Mouse (Mus musculus): ENCODE results near the gene Fmnl2. TPM values are rescaled to one million over a fixed set of nuclear protein-coding genes. Genes with fewer than 3 reads are reported as not detected.

Gene Fmnl2
- polyA plus RNA-seq, 1 experiment, result not detected

DNA sequence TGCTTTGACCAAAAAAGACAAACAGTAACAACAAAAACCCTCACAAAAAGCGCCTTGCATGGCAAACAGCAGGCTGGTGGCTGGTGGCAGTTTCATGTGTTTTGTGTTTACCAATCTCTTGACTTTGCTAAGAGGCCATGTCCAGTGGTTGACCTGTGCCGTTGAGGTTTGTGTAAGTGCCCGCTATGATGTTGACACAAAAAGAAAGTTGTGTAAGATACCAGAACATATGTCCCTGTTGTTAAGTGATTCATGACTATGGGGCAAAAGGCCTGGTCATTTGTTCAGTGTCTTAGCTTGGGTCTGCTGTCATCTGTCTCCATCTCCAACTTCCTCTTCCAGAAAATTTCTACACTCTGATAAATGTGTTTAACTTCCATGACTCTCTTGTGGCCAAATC is 67.4 kb downstream of the Fmnl2 start:
- no peak for TF ChIP-seq GATA1 (IDR thresholded peaks at IDR 0.05; ENCODE audit: low read length)

- TF ChIP-seq GATA1 (IDR thresholded peaks at IDR 0.05; ENCODE audit: low read length), result no peak
Measured at GRCm38 (mm10) chr2:52927381-52927780, 69.7 kb downstream of the Fmnl2 start.

DNA sequence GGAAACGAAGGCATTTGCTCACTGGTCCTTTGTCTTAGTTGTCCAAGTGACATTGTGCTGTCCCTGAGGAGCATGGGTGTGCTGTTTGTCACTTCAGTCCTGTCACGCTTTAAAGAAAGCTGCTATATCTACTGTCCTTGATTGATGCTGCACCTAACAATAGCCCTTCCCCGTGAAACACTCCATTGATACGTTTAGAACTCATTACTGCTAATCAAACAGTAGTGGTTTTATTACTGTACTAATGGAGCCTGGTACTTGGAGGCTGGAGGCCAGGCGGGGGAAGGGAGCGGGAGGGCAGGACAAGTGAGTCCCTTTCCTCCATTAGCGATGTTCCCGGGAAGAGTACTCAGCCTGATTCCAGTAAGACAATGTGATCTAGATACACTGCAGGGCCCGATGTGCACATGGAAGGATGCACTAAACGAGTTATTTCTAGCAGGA is 70.2 kb downstream of the Fmnl2 start:
- no peak for TF ChIP-seq GATA1 (IDR thresholded peaks at IDR 0.05; ENCODE audit: low read length)

DNA sequence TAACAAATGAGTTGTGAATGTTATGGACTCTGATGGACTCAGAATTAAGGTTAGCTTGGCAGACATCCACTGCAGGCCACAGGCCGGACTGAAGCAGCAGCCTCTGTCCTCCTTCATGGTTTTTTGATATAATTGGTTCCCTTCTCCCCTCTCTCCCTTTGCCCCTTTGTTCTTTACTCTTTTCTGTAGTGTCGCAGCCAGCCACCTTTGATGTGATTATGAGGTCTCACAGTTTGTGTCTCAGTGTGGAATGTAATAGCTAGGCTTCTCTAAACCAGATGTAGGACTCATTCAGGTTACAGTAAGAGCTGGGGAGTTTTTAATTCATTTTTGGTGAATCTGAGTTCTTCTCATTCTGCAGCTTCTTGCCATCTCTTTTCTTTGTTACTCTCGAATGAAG is 70.7 kb downstream of the Fmnl2 start:
- no peak for TF ChIP-seq GATA1 (IDR thresholded peaks at IDR 0.05; ENCODE audit: low read length)

DNA sequence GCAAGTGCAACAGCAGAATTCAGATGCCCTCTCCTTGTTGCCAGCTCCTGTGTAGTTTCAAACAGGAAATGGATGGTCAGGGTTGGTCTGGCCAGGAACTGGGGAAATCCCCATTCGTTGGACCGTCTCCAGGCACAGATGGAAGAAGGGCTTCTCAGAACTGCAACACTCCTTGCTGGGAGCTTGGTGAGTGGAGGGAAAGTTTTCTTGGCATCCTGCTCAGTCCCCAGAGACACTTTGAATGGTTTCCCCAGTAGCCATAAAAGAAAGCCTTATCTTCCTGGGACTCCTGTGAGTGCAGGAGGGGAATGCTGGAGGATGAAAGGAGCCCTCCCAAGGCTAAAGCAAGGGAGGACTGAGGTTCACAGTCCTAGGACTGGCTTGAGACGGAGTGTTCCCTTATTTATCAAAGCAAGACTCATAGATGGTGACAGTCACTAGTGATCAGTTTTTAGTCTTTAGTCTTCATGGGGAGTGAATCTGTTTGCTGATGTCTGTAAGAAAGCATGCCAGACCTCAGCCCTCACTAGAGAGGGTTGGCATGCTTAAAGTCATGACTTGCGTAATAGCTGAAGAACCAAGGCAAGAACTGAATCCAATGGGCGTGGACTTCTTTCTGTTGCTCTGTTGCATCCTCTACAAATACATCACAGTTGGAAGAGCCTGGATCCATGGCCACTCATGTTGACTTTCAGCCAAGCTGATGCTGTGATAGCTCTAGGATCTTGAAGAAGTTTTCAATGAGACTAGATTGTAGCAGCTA is 72.6 kb downstream of the Fmnl2 start:
- TF ChIP-seq GATA1 (IDR thresholded peaks at IDR 0.05; ENCODE audit: low read length), result no peak

- no peak for TF ChIP-seq GATA1 (IDR thresholded peaks at IDR 0.05; ENCODE audit: low read length)
Measured at GRCm38 (mm10) chr2:52931315-52931714, 73.7 kb downstream of the Fmnl2 start.

- no peak for TF ChIP-seq GATA1 (IDR thresholded peaks at IDR 0.05; ENCODE audit: low read length)
Measured at GRCm38 (mm10) chr2:52935906-52936305, 78.2 kb downstream of the Fmnl2 start.

- TF ChIP-seq GATA1 (IDR thresholded peaks at IDR 0.05; ENCODE audit: low read length), result no peak
Measured at GRCm38 (mm10) chr2:52938351-52939074, 80.9 kb downstream of the Fmnl2 start.

DNA sequence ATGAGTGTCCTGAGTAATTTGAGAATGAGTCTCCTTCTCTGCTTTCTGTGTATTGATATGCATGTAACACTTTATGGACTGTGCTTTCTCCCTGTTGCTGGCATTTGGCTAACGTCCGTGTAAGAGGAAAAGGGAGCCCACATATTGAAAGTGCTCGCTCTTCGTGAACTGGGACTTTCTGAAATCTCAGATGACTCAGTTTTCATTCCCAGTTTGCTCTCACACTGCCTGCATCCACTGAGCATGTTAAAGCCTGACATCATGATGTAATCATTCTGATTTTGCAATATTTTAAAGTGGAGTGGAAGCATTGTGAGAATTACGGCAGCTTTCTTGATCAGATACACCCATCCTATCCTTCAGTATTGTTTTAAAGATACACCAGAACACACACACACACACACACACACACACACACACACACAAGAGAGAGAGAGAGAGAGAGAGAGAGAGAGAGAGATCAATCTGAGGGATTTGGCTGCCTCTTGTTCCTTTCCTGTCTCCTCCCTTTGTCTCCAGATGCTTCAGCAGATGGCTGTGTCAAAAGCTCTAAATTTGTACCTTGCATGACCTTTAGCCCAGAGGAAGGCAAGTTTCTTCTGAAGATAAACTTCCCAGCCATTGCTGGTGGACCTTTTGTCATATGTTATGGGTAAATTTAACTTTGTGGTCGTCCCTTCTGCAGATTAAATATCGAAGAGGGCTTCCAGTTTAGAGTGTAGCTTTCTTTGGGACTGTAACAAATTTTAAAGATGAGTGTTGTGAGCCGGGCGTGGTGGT is 86.2 kb downstream of the Fmnl2 start:
- no peak for TF ChIP-seq GATA1 (IDR thresholded peaks at IDR 0.05; ENCODE audit: low read length)

- no peak for TF ChIP-seq GATA1 (IDR thresholded peaks at IDR 0.05; ENCODE audit: low read length)
Measured at GRCm38 (mm10) chr2:52944594-52944993, 86.9 kb downstream of the Fmnl2 start.

- no peak for TF ChIP-seq GATA1 (IDR thresholded peaks at IDR 0.05; ENCODE audit: low read length)
Measured at GRCm38 (mm10) chr2:52946074-52946473, 88.4 kb downstream of the Fmnl2 start.

GRCm38 (mm10) chr2:52946524-52947186 is 89.0 kb downstream of the Fmnl2 start:
- TF ChIP-seq GATA1 (IDR thresholded peaks at IDR 0.05; ENCODE audit: low read length), result no peak

DNA sequence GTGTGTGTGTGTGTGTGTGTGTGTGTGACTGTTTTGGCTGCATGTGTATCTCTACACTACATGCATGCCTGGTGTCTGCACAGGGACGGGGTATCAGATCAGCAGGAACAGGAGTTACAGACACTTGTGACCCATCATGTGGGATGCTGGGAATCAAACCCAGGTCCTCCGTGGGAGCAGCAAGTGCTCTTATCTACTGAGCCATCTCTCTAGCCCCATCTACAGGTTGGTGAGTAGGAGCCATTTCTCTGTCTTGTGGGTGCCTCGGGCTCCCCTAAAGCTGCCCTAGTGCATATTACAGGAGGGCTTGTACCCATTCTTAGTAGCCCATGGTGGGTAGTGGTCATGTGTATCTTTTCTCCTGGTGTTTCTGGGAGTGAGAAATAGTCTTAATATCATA is 90.7 kb downstream of the Fmnl2 start:
- no peak for TF ChIP-seq GATA1 (IDR thresholded peaks at IDR 0.05; ENCODE audit: low read length)

DNA sequence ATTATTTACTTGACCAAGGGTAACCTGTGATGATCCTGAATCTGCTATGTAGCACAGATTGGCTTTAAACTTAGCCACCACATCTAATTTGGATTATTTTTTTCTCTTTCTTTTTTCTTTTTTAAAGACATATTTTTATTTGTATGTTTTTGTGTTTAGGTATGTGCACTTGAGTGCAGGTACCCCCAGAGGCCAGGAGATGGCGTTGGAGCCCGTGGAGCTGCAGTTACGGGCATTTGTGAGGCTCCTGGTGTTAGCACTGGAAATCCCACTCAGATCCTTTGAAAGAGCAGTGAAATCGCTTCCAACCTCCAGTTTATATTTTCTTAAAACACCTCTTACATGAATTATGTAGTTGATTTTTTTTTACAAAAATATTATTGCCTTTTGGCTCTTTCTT is 91.9 kb downstream of the Fmnl2 start:
- TF ChIP-seq GATA1 (IDR thresholded peaks at IDR 0.05; ENCODE audit: low read length), result no peak

- no peak for TF ChIP-seq GATA1 (IDR thresholded peaks at IDR 0.05; ENCODE audit: low read length)
Measured at GRCm38 (mm10) chr2:52950226-52950625, 92.6 kb downstream of the Fmnl2 start.
